Mouse (Mus musculus): ENCODE results near the gene Rrp1. TPM values are rescaled to one million over a fixed set of nuclear protein-coding genes. Genes with fewer than 3 reads are reported as not detected.

The Rrp1 gene
- total RNA-seq, 1 experiment from 2014 or later = 382 TPM

- no peak for ATAC-seq (replicated peaks; ENCODE audit: insufficient number of reproducible peaks, low FRiP score, low TSS enrichment, poor library complexity, severe bottlenecking)
Measured at GRCm38 (mm10) chr10:78357742-78358141, 55.1 kb downstream of the Rrp1 start.

GRCm38 (mm10) chr10:78355931-78356593 lies 56.8 kb downstream of the Rrp1 start:
- peak; percentile 57; the same call in 1 of the 2 replicates for ATAC-seq (replicated peaks; ENCODE audit: insufficient number of reproducible peaks, low FRiP score, low TSS enrichment, poor library complexity, severe bottlenecking)

GRCm38 (mm10) chr10:78353196-78353595 lies 59.6 kb downstream of the Rrp1 start:
- ATAC-seq (replicated peaks; ENCODE audit: insufficient number of reproducible peaks, low FRiP score, low TSS enrichment, poor library complexity, severe bottlenecking) = no peak

- ATAC-seq (replicated peaks; ENCODE audit: insufficient number of reproducible peaks, low FRiP score, low TSS enrichment, poor library complexity, severe bottlenecking) = no peak
Measured at GRCm38 (mm10) chr10:78352666-78353030, 60.2 kb downstream of the Rrp1 start.

GRCm38 (mm10) chr10:78351887-78352665 lies 60.8 kb downstream of the Rrp1 start, which contains the start of gene Agpat3:
TSS of gene Agpat3 (minus strand) at chr10:78352489.
- ATAC-seq (replicated peaks; ENCODE audit: insufficient number of reproducible peaks, low FRiP score, low TSS enrichment, poor library complexity, severe bottlenecking) = no peak

- no peak for ATAC-seq (replicated peaks; ENCODE audit: insufficient number of reproducible peaks, low FRiP score, low TSS enrichment, poor library complexity, severe bottlenecking)
Measured at GRCm38 (mm10) chr10:78351564-78351886, 61.3 kb downstream of the Rrp1 start.

- no peak; the same call in 1 of the 2 replicates for ATAC-seq (replicated peaks; ENCODE audit: insufficient number of reproducible peaks, low FRiP score, low TSS enrichment, poor library complexity, severe bottlenecking)
Measured at GRCm38 (mm10) chr10:78350796-78351556, 61.9 kb downstream of the Rrp1 start.

Other genes starting within 250 kb of the Rrp1 start
- gene D10Jhu81e, start 243.3 kb downstream of the Rrp1 start, total RNA-seq (2017) = 25.6 to 38.1 TPM (median 29.0 TPM) in 3 replicates
- 8.8 to 11.7 TPM (median 9.8 TPM) in 3 replicates for gene Pwp2, start 227.9 kb downstream of the Rrp1 start, total RNA-seq (2017)
- gene Trappc10, start 168.4 kb downstream of the Rrp1 start, total RNA-seq (2017) = 30.4 to 42.5 TPM (median 37.6 TPM) in 3 replicates
- 40.0 to 87.7 TPM (median 46.4 TPM) in 3 replicates for gene Agpat3, start 60.6 kb downstream of the Rrp1 start, total RNA-seq (2017)
- gene Cstb, start 12.6 kb upstream of the Rrp1 start, total RNA-seq (2017) = 24.8 to 42.0 TPM (median 26.4 TPM) in 3 replicates
- 5.5 to 7.5 TPM (median 6.9 TPM) in 3 replicates for gene Pdxk, start 51.9 kb upstream of the Rrp1 start, total RNA-seq (2017)
- not detected in 3 replicates for gene Olfr1358, start 104.4 kb upstream of the Rrp1 start, total RNA-seq (2017)
- gene Ilvbl, start 161.3 kb upstream of the Rrp1 start, total RNA-seq (2017) = 26.1 to 44.1 TPM (median 30.4 TPM) in 3 replicates
- gene Syde1, start 178.9 kb upstream of the Rrp1 start, total RNA-seq (2017) = 0.32 to 0.48 TPM in 2 of 3 replicates, not detected in the other
- not detected in 3 replicates for gene Olfr1357, start 205.0 kb upstream of the Rrp1 start, total RNA-seq (2017)

Measured in monocyte, adult 5-6 weeks (primary cell).